Mouse (Mus musculus) heart, postnatal 0 days (tissue): ENCODE data around the gene Dnah2. TPM values are rescaled to one million over a fixed set of nuclear protein-coding genes. Genes with fewer than 3 reads are reported as not detected.

ENCODE experiments used
- ATAC-seq: fragments of 200-750 bp; cut with Nextera tagmentation; 2 replicates; pipeline ENCODE4 v1.8.0; 2017; ENCODE audit warnings: low read depth, moderate number of reproducible peaks, moderate library complexity; ENCODE audit not compliant: insufficient read depth
- DNase-seq: peaks from one replicate; pipeline ENCODE4 v3.0.0-alpha.2; 2016; ENCODE audit warnings: low spot score
- H3K27ac ChIP-seq: fragments of 300-500 bp; sonication (generic); 2 replicates; pipeline ENCODE4 v1.5.1; 2014; ENCODE audit warnings: low read depth, mild to moderate bottlenecking
- H3K27me3 ChIP-seq: fragments of 300-500 bp; sonication (generic); 2 replicates; pipeline ENCODE4 v1.6.1; 2014; ENCODE audit warnings: low read length, mixed read lengths; ENCODE audit not compliant: control insufficient read depth, insufficient read depth
- H3K36me3 ChIP-seq: fragments of 300-500 bp; sonication (generic); replicated peaks from 2 replicates; pipeline ENCODE4 v1.6.1; 2014; ENCODE audit warnings: low read length, mixed read lengths; ENCODE audit not compliant: control insufficient read depth, insufficient read depth
- H3K4me1 ChIP-seq: fragments of 300-500 bp; sonication (generic); 2 replicates; pipeline ENCODE4 v1.6.1; 2014; ENCODE audit warnings: antibody characterized with exemption; ENCODE audit not compliant: control insufficient read depth, insufficient read depth
- H3K4me2 ChIP-seq: fragments of 300-500 bp; sonication (generic); 2 replicates; pipeline ENCODE4 v1.6.1; 2014; ENCODE audit warnings: low read depth, mild to moderate bottlenecking, low read length, moderate library complexity
- H3K4me3 ChIP-seq: fragments of 300-500 bp; sonication (generic); 2 replicates; pipeline ENCODE4 v1.5.1; 2014; ENCODE audit warnings: low read depth, low read length
- H3K9ac ChIP-seq: fragments of 300-500 bp; sonication (generic); replicated peaks from 2 replicates; pipeline ENCODE4 v1.6.1; 2014; ENCODE audit warnings: low read depth, low read length, mixed read lengths
- H3K9me3 ChIP-seq: fragments of 300-500 bp; sonication (generic); replicated peaks from 2 replicates; pipeline ENCODE4 v1.6.1; 2016; ENCODE audit warnings: low read length; ENCODE audit not compliant: control insufficient read depth
- CTCF ChIP-seq: IDR thresholded peaks from 2 replicates; pipeline ENCODE4 v1.5.1; 2016; ENCODE audit warnings: antibody characterized with exemption, control low read depth, low read depth
- EP300 ChIP-seq: IDR thresholded peaks from 2 replicates; pipeline ENCODE4 v1.6.1; 2016; ENCODE audit warnings: antibody characterized with exemption, low read depth
- WGBS: fragments of 180-500 bp; shearing (Covaris S2); extraction: QIAGEN DNeasy Blood & Tissue Kit; methylation state at CpG from one replicate; pipeline ENCODE4 v1.1.7; 2014; 5-methylcytosine and 5-hydroxymethylcytosine counted together
- polyA plus RNA-seq: library from polyadenylated mRNA; unstranded; fragments of >200 nt; fragmentation: Nextera tagmentation; extraction: Ambion mirVana; gene quantifications from 2 replicates; pipeline ENCODE4 v1.2.1, GENCODE M21; 2015
- total RNA-seq: library from RNA; depleted of rRNA; stranded (reverse); fragments of >200 nt; gene quantifications from 2 replicates; pipeline ENCODE4 v1.2.3, GENCODE M21; 2014; ENCODE audit warnings: low replicate concordance

Dnah2 gene
- total and polyA plus RNA-seq, 2 experiments from 2014 or later, result 0.03 TPM; not detected in 1

GRCm38 (mm10) chr11:69421131-69421977 lies 127.6 kb downstream of the Dnah2 start:
- no peak for ATAC-seq
- peak; percentile 5 for DNase-seq
- Histone ChIP-seq H3K36me3 (no peaks in the 10 kb centered on the region), H3K4me1 (peaks cover 16% of the 10 kb centered on the region), H3K4me3 (no peak overlapping the region), H3K9me3 (no peaks in the 10 kb centered on the region), H3K9ac (no peak overlapping the region), H3K4me2 (peak overlapping the region; percentile 95; the same call in 1 of the 2 replicates), H3K27ac (no peak overlapping the region), H3K27me3 (peaks cover 13% of the 10 kb centered on the region; the same call in 1 of the 2 replicates)
- TF ChIP-seq CTCF (no peak), EP300 (no peak)
- 21% methylated on average over 25 of the region's 25 CpGs for WGBS

GRCm38 (mm10) chr11:69420554-69421000 lies 128.3 kb downstream of the Dnah2 start:
- 17% methylated on average over 10 of the region's 10 CpGs for WGBS
- peak overlapping the region; percentile 95 for H3K4me2 ChIP-seq
- no peak for DNase-seq
- no peaks in the 10 kb centered on the region for H3K36me3 ChIP-seq
- H3K9me3 ChIP-seq, result no peaks in the 10 kb centered on the region
- H3K4me3 ChIP-seq, result peak overlapping the region; percentile 61
- H3K27me3 ChIP-seq, result peaks cover 13% of the 10 kb centered on the region; the same call in 1 of the 2 replicates
- no peak for ATAC-seq
- H3K9ac ChIP-seq, result no peak overlapping the region
- H3K4me1 ChIP-seq, result peaks cover 16% of the 10 kb centered on the region
- TF ChIP-seq EP300 (no peak), CTCF (no peak)
- no peak overlapping the region for H3K27ac ChIP-seq

GRCm38 (mm10) chr11:69419813-69420553 lies 128.9 kb downstream of the Dnah2 start:
- no peaks in the 10 kb centered on the region for H3K36me3 ChIP-seq
- peaks cover 16% of the 10 kb centered on the region for H3K4me1 ChIP-seq
- DNase-seq (peak; percentile 28), ATAC-seq (no peak)
- no peak for TF ChIP-seq CTCF
- TF ChIP-seq EP300, result no peak
- no peaks in the 10 kb centered on the region for H3K9me3 ChIP-seq
- H3K4me3 ChIP-seq, result peak overlapping the region; percentile 61
- peaks cover 13% of the 10 kb centered on the region; the same call in 1 of the 2 replicates for H3K27me3 ChIP-seq
- peak overlapping the region; percentile 37 for H3K9ac ChIP-seq
- WGBS, result under 1% methylated on average over 31 of the region's 31 CpGs
- H3K4me2 ChIP-seq, result peak overlapping the region; percentile 95
- H3K27ac ChIP-seq, result peak overlapping the region; percentile 99

GRCm38 (mm10) chr11:69419443-69419812 lies 129.5 kb downstream of the Dnah2 start:
- ATAC-seq (no peak), DNase-seq (peak; percentile 35)
- Histone ChIP-seq H3K4me1 (peaks cover 22% of the 10 kb centered on the region), H3K9me3 (no peaks in the 10 kb centered on the region), H3K4me2 (peak overlapping the region; percentile 95), H3K36me3 (no peaks in the 10 kb centered on the region), H3K9ac (peak overlapping the region; percentile 37), H3K4me3 (peak overlapping the region; percentile 61), H3K27me3 (peaks cover 13% of the 10 kb centered on the region; the same call in 1 of the 2 replicates), H3K27ac (peak overlapping the region; percentile 99)
- TF ChIP-seq CTCF (peak; percentile 68), EP300 (no peak)
- under 1% methylated on average over 19 of the region's 19 CpGs for WGBS
